Mouse (Mus musculus) limb, embryonic 11.5 days (tissue): ENCODE data around the gene Card10. TPM values are rescaled to one million over a fixed set of nuclear protein-coding genes. Genes with fewer than 3 reads are reported as not detected.

Experiments
- ATAC-seq: fragments of 200-750 bp; cut with Nextera tagmentation; 2 replicates; pipeline ENCODE4 v1.8.0; 2017; ENCODE audit warnings: low read depth; ENCODE audit not compliant: insufficient number of reproducible peaks, low FRiP score, low TSS enrichment
- DNase-seq: peaks from one replicate; pipeline ENCODE4 v3.0.0-alpha.2; 2015; ENCODE audit warnings: low spot score
- H3K27ac ChIP-seq: fragments of 300-500 bp; sonication (generic); replicated peaks from 2 replicates; pipeline ENCODE4 v1.5.1; 2014; ENCODE audit warnings: low read depth, mild to moderate bottlenecking, low read length
- H3K27me3 ChIP-seq: fragments of 300-500 bp; sonication (generic); 2 replicates; pipeline ENCODE4 v1.6.1; 2014; ENCODE audit warnings: mild to moderate bottlenecking, low read length, mixed read lengths; ENCODE audit not compliant: control insufficient read depth, insufficient read depth
- H3K36me3 ChIP-seq: fragments of 300-500 bp; sonication (generic); 2 replicates; pipeline ENCODE4 v1.6.1; 2014; ENCODE audit warnings: mild to moderate bottlenecking, low read length, moderate library complexity, mixed read lengths; ENCODE audit not compliant: control insufficient read depth, insufficient read depth
- H3K4me1 ChIP-seq: fragments of 300-500 bp; sonication (generic); 2 replicates; pipeline ENCODE4 v1.6.1; 2014; ENCODE audit warnings: low read length, mixed read lengths; ENCODE audit not compliant: control insufficient read depth, insufficient read depth
- H3K4me2 ChIP-seq: fragments of 300-500 bp; sonication (generic); 2 replicates; pipeline ENCODE4 v1.6.1; 2014; ENCODE audit warnings: low read depth, mild to moderate bottlenecking, moderate library complexity; ENCODE audit not compliant: severe bottlenecking
- H3K4me3 ChIP-seq: fragments of 300-500 bp; sonication (generic); 2 replicates; pipeline ENCODE4 v1.5.1; 2014; ENCODE audit warnings: low read depth, low read length
- H3K9ac ChIP-seq: fragments of 300-500 bp; sonication (generic); 2 replicates; pipeline ENCODE4 v1.6.1; 2014; ENCODE audit warnings: mild to moderate bottlenecking, low read length
- H3K9me3 ChIP-seq: fragments of 300-500 bp; sonication (generic); 2 replicates; pipeline ENCODE4 v1.6.1; 2016; ENCODE audit warnings: low read length; ENCODE audit not compliant: control insufficient read depth
- WGBS: fragments of 180-500 bp; shearing (Covaris S2); extraction: QIAGEN DNeasy Blood & Tissue Kit; methylation state at CpG from one replicate; pipeline ENCODE4 v1.1.7; 2014; 5-methylcytosine and 5-hydroxymethylcytosine counted together
- polyA plus RNA-seq: library from polyadenylated mRNA; unstranded; fragments of >200 nt; fragmentation: Nextera tagmentation; extraction: Ambion mirVana; gene quantifications from 2 replicates; pipeline ENCODE4 v1.2.1, GENCODE M21; 2014

Card10 gene
- polyA plus RNA-seq, 1 experiment from 2014 or later, result 3.5 TPM

- Histone ChIP-seq H3K36me3 (no peaks in the 10 kb centered on the region), H3K9ac (no peak overlapping the region), H3K27me3 (no peaks in the 10 kb centered on the region), H3K27ac (no peak overlapping the region), H3K4me1 (no peaks in the 10 kb centered on the region), H3K9me3 (no peaks in the 10 kb centered on the region), H3K4me2 (no peak overlapping the region), H3K4me3 (no peak overlapping the region)
- no peak for ATAC-seq
- no peak for DNase-seq
- WGBS, result 79% methylated on average over 5 of the region's 5 CpGs
These were observed 48.7 kb downstream of the Card10 start for GRCm38 (mm10) chr15:78754144-78754543.

- Histone ChIP-seq H3K27me3 (no peaks in the 10 kb centered on the region), H3K4me3 (no peak overlapping the region), H3K36me3 (no peaks in the 10 kb centered on the region), H3K9me3 (no peaks in the 10 kb centered on the region), H3K4me2 (no peak overlapping the region), H3K9ac (no peak overlapping the region), H3K4me1 (no peaks in the 10 kb centered on the region), H3K27ac (no peak overlapping the region)
- ATAC-seq (no peak), DNase-seq (no peak)
These were observed 49.9 kb downstream of the Card10 start for GRCm38 (mm10) chr15:78752991-78753390.

GRCm38 (mm10) chr15:78750608-78751350 is 52.1 kb downstream of the Card10 start:
- Histone ChIP-seq H3K4me2 (no peak overlapping the region), H3K9me3 (no peaks in the 10 kb centered on the region), H3K27me3 (no peaks in the 10 kb centered on the region), H3K4me3 (no peak overlapping the region), H3K4me1 (no peaks in the 10 kb centered on the region), H3K9ac (no peak overlapping the region), H3K36me3 (no peaks in the 10 kb centered on the region), H3K27ac (no peak overlapping the region)
- ATAC-seq (no peak), DNase-seq (no peak)
- 64% methylated on average over 6 of the region's 6 CpGs for WGBS

GRCm38 (mm10) chr15:78749855-78750254 is 53.0 kb downstream of the Card10 start:
- Histone ChIP-seq H3K9me3 (no peaks in the 10 kb centered on the region; the same call in 1 of the 2 replicates), H3K36me3 (no peaks in the 10 kb centered on the region), H3K4me3 (no peak overlapping the region), H3K27me3 (no peaks in the 10 kb centered on the region), H3K9ac (no peak overlapping the region), H3K27ac (no peak overlapping the region), H3K4me1 (no peaks in the 10 kb centered on the region), H3K4me2 (no peak overlapping the region)
- ATAC-seq (no peak), DNase-seq (peak; percentile 75)
- WGBS, result 40% methylated on average over 5 of the region's 5 CpGs

GRCm38 (mm10) chr15:78744206-78744605 is 58.6 kb downstream of the Card10 start:
- Histone ChIP-seq H3K4me3 (no peak overlapping the region), H3K27ac (no peak overlapping the region), H3K9ac (no peak overlapping the region), H3K4me1 (no peaks in the 10 kb centered on the region), H3K27me3 (no peaks in the 10 kb centered on the region), H3K36me3 (no peaks in the 10 kb centered on the region), H3K4me2 (no peak overlapping the region), H3K9me3 (no peaks in the 10 kb centered on the region; the same call in 1 of the 2 replicates)
- 3% methylated on average over 5 of the region's 5 CpGs for WGBS
- peak; percentile 90 for DNase-seq
- ATAC-seq, result no peak

GRCm38 (mm10) chr15:78742831-78743230 is 60.0 kb downstream of the Card10 start:
- Histone ChIP-seq H3K9ac (no peak overlapping the region), H3K27me3 (no peaks in the 10 kb centered on the region), H3K27ac (no peak overlapping the region), H3K4me2 (no peak overlapping the region), H3K4me3 (no peak overlapping the region), H3K36me3 (no peaks in the 10 kb centered on the region), H3K9me3 (no peaks in the 10 kb centered on the region; the same call in 1 of the 2 replicates), H3K4me1 (no peaks in the 10 kb centered on the region)
- 77% methylated on average over 10 of the region's 10 CpGs for WGBS
- DNase-seq (no peak), ATAC-seq (no peak)

- no peak for ATAC-seq
- H3K9ac ChIP-seq, result no peak overlapping the region
- no peaks in the 10 kb centered on the region for H3K36me3 ChIP-seq
- no peak overlapping the region for H3K4me3 ChIP-seq
- H3K4me2 ChIP-seq, result no peak overlapping the region
- no peaks in the 10 kb centered on the region for H3K4me1 ChIP-seq
- H3K27me3 ChIP-seq, result peaks cover 2% of the 10 kb centered on the region; the same call in 1 of the 2 replicates
- DNase-seq, result no peak
- H3K27ac ChIP-seq, result no peak overlapping the region
- no peaks in the 10 kb centered on the region; the same call in 1 of the 2 replicates for H3K9me3 ChIP-seq
- 51% methylated on average over 12 of the region's 12 CpGs for WGBS
These were observed 62.2 kb downstream of the Card10 start for GRCm38 (mm10) chr15:78740662-78741061.

GRCm38 (mm10) chr15:78737146-78737545 is 65.7 kb downstream of the Card10 start:
- H3K9ac ChIP-seq, result no peak overlapping the region
- H3K27ac ChIP-seq, result no peak overlapping the region
- 38% methylated on average over 6 of the region's 6 CpGs for WGBS
- H3K36me3 ChIP-seq, result no peaks in the 10 kb centered on the region
- no peak overlapping the region for H3K4me3 ChIP-seq
- no peak overlapping the region for H3K4me2 ChIP-seq
- H3K9me3 ChIP-seq, result no peaks in the 10 kb centered on the region
- peaks cover 2% of the 10 kb centered on the region; the same call in 1 of the 2 replicates for H3K27me3 ChIP-seq
- H3K4me1 ChIP-seq, result no peaks in the 10 kb centered on the region
- ATAC-seq (no peak), DNase-seq (no peak)
